Mouse (Mus musculus): Measurements from ENCODE around the gene Katna1. TPM values are rescaled to one million over a fixed set of nuclear protein-coding genes. Genes with fewer than 3 reads are reported as not detected.

Gene Katna1
- total RNA-seq, 1 experiment = 44.0 TPM

DNA sequence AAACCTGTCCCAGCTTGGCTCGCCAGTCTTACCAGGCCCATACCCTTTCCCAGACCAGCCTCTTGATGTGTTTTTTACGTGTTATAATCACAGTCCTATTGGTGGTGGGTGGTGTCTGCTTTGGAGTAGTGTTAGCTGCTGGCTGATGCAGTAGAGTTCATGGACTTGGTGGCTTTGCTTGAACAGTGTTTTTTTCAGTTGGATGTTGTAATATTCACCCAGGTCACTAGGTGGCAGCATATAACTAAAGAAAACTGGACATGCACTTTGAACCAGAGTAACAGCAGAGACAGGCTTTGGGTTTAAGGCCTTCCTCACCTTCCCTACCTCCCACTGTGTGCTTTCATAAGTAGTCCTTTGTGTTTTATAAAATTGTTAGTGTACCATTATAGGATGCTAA, 84.1 kb downstream of the Katna1 start:
- H3K9me3 ChIP-seq (ENCODE audit: control insufficient read depth, insufficient read depth, low read depth, low read length) = no peaks in the 10 kb centered on the region
- DNase-seq (ENCODE audit: low read depth, low spot score) = peak; percentile 68
- H3K4me1 ChIP-seq (ENCODE audit: control insufficient read depth in 2 of 2, insufficient read depth in 2 of 2, low read length in 2 of 2, poor library complexity in 1 of 2) = no peaks in the 10 kb centered on the region
- TF ChIP-seq ZC3H11A (IDR thresholded peaks at IDR 0.05; ENCODE audit: borderline replicate concordance, low read depth, low read length) (peak; percentile 55; the same call in 1 of the 2 replicates), HCFC1 (IDR thresholded peaks at IDR 0.05; ENCODE audit: borderline replicate concordance, insufficient read depth, low read length) (no peak)
- H3K36me3 ChIP-seq (ENCODE audit: control insufficient read depth, insufficient read depth, low read length, poor library complexity, severe bottlenecking) = peaks cover 14% of the 10 kb centered on the region
- H3K4me3 ChIP-seq (ENCODE audit: insufficient read depth in 1 of 2, low read depth in 1 of 2, low read length in 2 of 2, poor library complexity in 1 of 2, severe bottlenecking in 1 of 2) = no peak overlapping the region
- in situ Hi-C loops (cut with MboI; ENCODE audit: low sequenced_read_pairs in 2 of 2, unreplicated experiment in 2 of 2) = no loop called here
- no peak overlapping the region for H3K27ac ChIP-seq (ENCODE audit: insufficient read depth, low read depth, low read length, poor library complexity, severe bottlenecking)
- H3K9ac ChIP-seq (ENCODE audit: insufficient read depth, low read depth, low read length, poor library complexity, severe bottlenecking) = no peak overlapping the region

Other genes with a start within 250 kb of the Katna1 start
- 25.6 and 44.0 TPM in 2 replicates for gene Lrp11, start 136.2 kb upstream of the Katna1 start, total RNA-seq (2012; rRNA removed)
- gene Nup43, start 58.5 kb upstream of the Katna1 start, total RNA-seq (2012; rRNA removed) = 58.6 and 81.1 TPM in 2 replicates
- gene Pcmt1, start 44.9 kb upstream of the Katna1 start, total RNA-seq (2012; rRNA removed) = 112 and 118 TPM in 2 replicates
- 6.0 and 6.3 TPM in 2 replicates for gene Lats1, start 44.8 kb upstream of the Katna1 start, total RNA-seq (2012; rRNA removed)
- 29.4 and 34.4 TPM in 2 replicates for gene Ginm1, start 66.8 kb downstream of the Katna1 start, total RNA-seq (2012; rRNA removed)
- gene Ppil4, start 66.9 kb downstream of the Katna1 start, total RNA-seq (2012; rRNA removed) = 30.9 and 38.6 TPM in 2 replicates
- 0.04 and 0.11 TPM in 2 replicates for gene Zc3h12d, start 106.5 kb downstream of the Katna1 start, total RNA-seq (2012; rRNA removed)
- gene Tab2, start 230.2 kb downstream of the Katna1 start, total RNA-seq (2012; rRNA removed) = 47.0 and 48.4 TPM in 2 replicates

Measured in ES-E14 (cell line).